Mouse (Mus musculus) gastrocnemius, postnatal 36 days (tissue): ENCODE measurements around the gene Aimp1. TPM values are rescaled to one million over a fixed set of nuclear protein-coding genes. Genes with fewer than 3 reads are reported as not detected.

Source experiments
- total RNA-seq, 2 experiments: library from RNA; stranded (reverse); gene quantifications; 2 replicates each; pipeline ENCODE4 v1.2.3; 2021

Aimp1 gene
- total RNA-seq, 2 experiments from 2014 or later: 71.3 to 71.4 TPM

Other genes starting within 250 kb of the Aimp1 start
- gene Gimd1, start 54.5 kb downstream of the Aimp1 start, total RNA-seq: not detected
- 1 to 10 TPM; 7.6 TPM for gene Tbck, start 226 bp downstream of the Aimp1 start, total RNA-seq